Mouse (Mus musculus) left cerebral cortex, adult 8-10 months (tissue): ENCODE measurements at regions not wholly inside any gene's neighbourhood (a gene's known extent, or its start where the extent isn't known, plus 50 kb on each side); places are given as distances from the start of the nearest gene placed in this dataset.

Experiments
- DNase-seq, 2 experiments: peaks; one replicate each; pipeline ENCODE4 v3.0.0; 2022; ENCODE audit warnings: low spot score in 2 of 2

DNA sequence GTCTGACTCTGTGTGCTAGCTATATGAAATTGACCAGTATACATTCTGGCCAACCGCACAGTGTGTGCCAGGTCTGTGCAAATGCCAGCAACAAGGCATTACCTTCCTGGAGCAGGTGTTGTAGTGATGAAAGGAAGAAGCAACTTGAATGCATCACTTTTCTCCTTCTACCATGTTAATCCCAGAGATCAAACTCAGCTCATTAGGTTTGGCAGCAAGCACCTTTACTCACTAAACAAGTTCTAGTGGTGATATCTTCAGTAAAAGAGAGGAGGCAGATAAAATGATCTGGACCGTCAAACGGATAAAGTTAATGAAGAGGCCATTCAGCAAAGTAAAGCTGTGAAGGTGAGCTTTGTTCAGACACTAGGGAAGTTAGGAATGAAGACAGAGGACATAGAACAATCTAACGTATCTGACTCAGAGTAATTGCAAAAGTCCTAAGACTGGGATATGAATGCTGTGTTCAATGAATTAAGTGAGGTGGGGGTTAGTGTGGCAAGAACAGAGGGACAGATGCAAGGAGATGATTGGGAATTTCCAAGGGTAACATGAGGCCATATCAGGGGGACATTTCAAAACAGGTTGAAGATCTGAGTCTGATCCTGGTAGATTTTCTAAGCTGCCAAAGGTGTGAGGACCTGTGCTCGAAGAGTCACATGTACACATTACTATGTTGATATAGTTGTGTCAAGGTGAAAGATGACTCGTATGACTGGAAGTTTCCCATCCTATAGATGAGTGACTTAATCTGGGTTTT lies 1478.4 kb upstream of the Slc10a2 start:
- no peak for DNase-seq

DNA sequence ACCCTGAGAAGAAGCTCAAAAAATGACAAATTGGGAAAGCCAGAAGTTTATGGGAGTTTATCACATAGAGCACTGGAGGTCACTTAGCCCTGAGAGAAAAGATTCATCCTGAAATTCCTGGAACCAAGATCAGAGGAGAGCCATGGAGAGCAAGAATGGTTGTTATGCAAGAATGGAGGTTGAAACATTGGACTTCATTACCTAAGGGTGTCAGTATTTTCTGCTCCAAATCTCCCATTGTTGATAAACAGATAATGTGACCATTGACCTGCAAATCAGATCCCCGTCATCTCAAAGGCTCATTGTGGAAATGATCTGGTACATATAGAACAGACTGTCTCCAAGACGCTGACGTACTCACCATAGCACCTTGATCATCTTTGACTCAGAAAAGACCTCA lies 1477.6 kb upstream of the Slc10a2 start:
- DNase-seq = no peak

GRCm38 (mm10) chr8:6577868-6578634 lies 1472.9 kb upstream of the Slc10a2 start:
- no peak for DNase-seq

- no peak for DNase-seq
Measured at GRCm38 (mm10) chr8:6575241-6575640, 1470.1 kb upstream of the Slc10a2 start.

DNA sequence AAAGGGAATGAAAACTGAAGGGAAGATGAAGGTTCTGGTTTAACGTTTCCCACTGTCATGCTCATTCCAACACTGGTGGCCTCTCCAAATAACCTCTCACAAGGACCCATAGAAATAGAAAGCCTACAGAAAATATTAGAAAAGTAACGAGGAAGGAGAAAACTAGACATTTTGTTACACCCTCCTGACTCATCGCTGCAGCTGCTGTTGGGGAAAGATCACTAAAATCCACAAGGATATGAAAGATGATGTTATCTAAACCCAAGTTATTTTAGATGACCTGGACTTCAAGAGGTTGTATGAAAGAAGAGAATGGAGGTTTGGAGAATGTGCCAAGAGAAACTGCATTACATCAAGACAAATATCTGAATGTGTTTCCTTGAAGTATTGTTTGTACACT lies 1468.3 kb upstream of the Slc10a2 start:
- no peak for DNase-seq

DNA sequence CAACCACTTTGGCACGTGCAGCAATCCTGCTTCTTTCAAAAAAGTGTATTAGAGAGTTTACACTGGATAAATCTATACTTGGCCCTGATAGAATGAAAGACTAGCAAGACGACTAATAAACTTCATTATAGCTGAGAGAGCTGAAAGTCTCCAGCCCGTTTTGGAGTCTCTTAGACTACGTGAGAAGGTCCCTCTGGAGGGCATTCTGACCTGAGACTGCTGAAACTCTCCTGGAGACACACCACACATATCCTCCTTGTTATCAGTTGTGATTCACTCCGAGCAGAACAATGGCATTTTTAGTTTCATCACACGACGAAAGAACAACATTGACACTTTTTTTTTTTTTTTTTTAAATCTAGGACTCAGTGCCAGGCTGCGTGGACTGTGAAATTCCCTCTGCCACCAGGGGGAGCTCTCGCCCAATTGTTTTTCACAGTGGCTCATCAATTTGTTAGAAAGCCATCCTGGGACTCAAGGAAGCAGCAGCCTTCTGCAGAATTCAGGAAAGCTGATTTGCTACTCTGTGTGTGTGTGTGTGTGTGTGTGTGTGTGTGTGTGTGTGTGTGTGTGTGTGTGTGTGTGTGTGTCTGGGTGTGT lies 1467.0 kb upstream of the Slc10a2 start:
- DNase-seq = peak; percentile 62 to 86

DNA sequence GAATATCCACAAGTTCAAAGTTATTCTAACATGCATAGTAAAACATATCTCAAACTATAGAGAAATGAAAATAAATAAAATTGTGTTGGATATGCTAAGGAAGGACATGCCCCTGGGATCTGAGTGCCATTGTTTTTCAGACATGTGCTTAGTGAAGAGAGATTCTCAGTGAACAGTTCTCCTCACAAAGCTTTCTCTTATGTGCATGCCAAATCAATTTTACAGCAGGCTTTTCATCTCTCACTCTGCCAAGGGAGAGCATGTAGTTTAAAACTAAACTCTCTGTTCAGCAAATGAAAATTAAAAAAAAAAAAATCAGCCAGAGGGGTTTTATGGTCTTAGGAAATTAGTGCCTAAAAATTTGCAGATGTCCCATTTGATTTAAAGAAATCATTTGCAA lies 1445.8 kb upstream of the Slc10a2 start:
- no peak for DNase-seq

DNA sequence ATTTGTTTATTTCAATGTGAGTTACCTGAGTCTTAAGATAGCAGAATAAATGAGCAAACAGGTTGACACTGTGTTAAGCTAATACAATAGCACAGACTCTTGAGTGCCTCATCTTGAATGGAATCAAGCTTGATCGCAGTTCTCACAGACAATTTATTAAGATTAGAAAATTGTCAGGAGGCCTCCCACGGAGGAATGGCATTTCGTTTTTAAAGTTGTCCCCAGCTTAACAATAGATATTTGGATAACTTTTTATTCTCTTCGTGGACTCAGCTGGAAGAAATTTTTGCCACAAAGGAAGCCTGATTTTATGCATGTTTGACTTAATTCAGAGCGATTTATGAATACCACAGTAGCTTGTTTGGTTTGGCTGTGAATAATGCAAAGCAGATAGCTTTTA lies 1422.0 kb upstream of the Slc10a2 start:
- no peak for DNase-seq

DNA sequence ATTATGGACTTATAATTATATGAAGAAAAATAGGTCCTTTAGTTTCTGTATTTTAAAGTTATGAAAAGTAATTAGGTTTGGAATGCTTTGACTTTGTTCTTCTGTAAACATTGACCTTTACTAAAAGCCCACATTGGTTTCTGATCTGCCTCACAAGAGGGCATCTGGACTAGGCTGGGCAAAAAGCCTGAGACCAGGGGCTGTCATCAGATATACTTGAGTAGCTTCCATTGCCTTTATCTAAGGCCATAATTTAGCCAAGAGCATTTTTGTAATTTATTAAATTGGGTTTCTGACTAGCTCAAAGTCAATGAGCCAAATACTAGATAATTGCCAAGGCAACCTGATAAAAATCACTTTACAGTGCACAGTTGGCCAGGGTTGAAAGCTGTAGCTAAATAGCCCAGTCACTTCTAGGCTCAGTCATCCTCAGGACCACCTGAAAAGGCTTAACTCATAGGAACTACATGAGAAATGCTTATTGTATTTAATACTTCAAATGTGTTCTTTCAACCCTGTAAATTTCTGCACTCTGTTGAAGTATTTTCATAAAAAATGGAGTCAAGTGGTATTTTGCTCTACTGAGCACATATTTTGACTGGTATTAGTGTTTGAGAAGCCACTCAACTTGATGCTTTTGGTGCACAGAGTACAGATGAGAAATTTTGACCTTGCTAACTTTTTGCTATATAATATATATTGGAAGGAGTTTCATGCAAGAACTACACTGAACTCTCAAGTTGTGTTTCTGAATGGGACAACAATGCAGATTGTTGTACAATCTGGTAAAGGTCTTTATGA lies 1410.9 kb upstream of the Slc10a2 start:
- DNase-seq = no peak

GRCm38 (mm10) chr8:6492453-6492852 lies 1387.3 kb upstream of the Slc10a2 start:
- peak in 1 of 2 experiments; percentile 14 for DNase-seq

DNA sequence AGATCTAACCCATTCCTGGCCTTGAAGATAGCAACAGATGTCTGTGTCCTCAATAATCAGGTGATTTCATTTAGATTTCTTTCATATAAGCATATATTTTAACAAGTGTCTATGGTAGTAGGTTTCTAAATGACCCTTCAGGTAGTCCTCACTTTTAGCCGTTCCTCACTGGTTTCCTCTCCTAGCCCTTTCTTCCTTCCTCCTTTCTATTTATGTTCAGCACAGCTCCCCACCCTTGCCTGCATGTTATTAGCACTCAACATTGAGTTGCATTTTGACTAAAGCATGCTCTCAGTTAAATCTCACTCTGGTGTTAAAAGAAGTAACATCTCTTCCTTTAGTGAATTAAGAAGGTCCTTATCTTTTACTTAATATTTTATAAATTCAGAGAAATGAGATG lies 1376.8 kb upstream of the Slc10a2 start:
- no peak for DNase-seq

- DNase-seq = no peak
Measured at GRCm38 (mm10) chr8:6471089-6471488, 1365.9 kb upstream of the Slc10a2 start.

DNA sequence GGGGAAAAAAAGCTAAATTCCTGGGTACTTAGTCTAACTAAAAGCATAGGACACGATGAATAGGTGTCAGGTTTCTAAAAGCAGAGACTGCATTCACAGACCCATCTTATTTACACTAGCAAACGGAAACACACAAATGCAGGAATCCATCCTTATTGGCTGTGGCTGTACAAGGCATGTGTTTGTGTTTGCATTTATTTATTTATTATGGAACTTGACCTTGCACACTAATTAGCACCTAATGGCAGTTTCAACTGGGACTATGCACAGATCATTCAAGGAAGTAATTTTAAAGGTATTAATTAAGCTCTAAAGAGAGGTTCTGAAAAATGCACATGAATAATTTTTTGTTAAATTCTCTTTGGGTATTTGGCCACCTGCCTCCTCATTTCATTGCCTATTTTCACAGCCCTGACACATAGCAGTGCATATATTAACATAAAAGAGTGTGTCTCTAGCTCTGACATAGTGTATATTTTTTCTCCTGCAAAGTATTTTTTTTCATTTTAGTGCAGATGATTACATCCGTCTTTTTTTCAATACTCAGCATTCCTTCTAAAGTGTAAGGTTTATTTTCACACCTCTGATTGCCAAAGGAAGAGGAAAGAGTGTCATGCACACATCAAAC lies 1351.5 kb upstream of the Slc10a2 start:
- DNase-seq = no peak

- DNase-seq = no peak
Measured at GRCm38 (mm10) chr8:6448301-6448700, 1343.2 kb upstream of the Slc10a2 start.

DNA sequence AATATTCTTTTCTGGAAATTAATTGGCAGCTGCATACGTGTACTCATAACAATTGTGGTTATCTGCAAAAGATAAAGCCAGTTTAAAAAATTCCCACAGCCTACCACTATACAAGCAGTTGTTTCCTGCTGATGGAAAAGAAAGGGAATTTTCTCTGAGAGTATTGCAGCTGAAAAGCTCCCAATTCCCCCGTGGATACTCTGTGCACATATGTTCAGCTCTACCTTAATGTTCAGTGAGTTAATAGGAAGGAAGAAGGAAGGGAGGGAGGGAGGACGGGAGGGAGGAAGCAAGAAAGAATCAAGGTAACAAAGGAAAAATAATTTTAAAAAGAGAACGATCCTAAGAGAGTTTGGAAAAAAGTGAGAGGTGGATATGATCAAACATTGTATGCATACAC lies 1333.9 kb upstream of the Slc10a2 start:
- no peak for DNase-seq
